Mouse (Mus musculus): ENCODE results near the gene Prrc2b. TPM values are rescaled to one million over a fixed set of nuclear protein-coding genes. Genes with fewer than 3 reads are reported as not detected.

Prrc2b gene
- polyA plus RNA-seq, 1 experiment: 43.5 TPM

DNA sequence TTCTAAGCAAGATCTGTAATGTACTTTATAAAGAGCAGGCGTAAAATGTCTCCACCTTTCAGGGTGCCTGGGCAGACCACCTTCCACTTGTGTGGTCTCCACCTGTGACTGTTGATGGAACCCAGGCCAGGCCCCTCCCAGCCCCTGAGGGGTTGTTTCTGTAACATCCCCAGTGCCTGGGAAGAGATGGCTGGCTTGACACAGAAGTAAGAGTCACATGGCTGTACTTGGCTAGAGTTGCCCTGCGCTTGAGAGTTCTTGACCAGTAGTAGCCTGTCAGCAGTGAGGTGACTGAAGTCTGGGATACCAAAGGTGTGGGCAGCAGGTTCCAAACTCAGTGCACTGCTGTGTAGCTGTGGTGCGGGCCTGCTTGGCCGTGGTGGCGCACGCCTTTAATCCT is 24.6 kb downstream of the Prrc2b start:
- Histone ChIP-seq H3K36me3 (ENCODE audit: control insufficient read depth, insufficient read depth, low read length) (no peaks in the 10 kb centered on the region), H3K27ac (ENCODE audit: insufficient read depth, low read depth, low read length) (peak overlapping the region; percentile 82), H3K4me3 (ENCODE audit: insufficient read depth, low read depth, low read length) (no peak overlapping the region), H3K4me1 (ENCODE audit: control insufficient read depth, insufficient read depth, low read length) (peaks cover 49% of the 10 kb centered on the region), H3K27me3 (replicated peaks; ENCODE audit: control insufficient read depth, insufficient read depth, low read length) (no peaks in the 10 kb centered on the region)
- DNase-seq: peak; percentile 62
- WGBS: 73% methylated on average over 6 of the region's 6 CpGs
- TF ChIP-seq CTCF (conservative IDR thresholded peaks at IDR 0.05; ENCODE audit: insufficient read depth, insufficient read length, low read depth, low read length): no peak
- no peak for TF ChIP-seq POLR2A (IDR thresholded peaks at IDR 0.05; ENCODE audit: low read depth, low read length)

DNA sequence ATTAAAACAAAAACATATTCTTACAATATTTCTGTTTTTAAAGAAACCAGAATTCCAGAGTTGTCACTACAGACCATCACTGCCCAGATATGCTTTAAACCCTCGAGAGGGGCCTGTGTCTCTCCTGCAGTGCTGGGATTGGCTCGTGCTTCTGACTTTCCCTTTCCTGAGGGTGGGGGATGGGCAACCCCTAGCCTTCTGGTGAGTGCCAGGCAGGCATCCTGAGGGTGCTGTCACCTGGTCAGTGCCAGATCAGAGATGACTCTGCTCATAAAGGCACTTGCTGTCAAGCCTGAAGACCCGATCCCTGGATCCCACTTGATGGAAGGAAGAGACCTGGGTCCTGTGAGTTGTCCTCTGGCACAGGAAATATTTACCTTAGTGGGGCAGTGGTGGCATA is 26.0 kb downstream of the Prrc2b start:
- DNase-seq: no peak
- H3K27me3 ChIP-seq (replicated peaks; ENCODE audit: control insufficient read depth, insufficient read depth, low read length): no peaks in the 10 kb centered on the region
- no peak overlapping the region for H3K4me3 ChIP-seq (ENCODE audit: insufficient read depth, low read depth, low read length)
- WGBS: 40% methylated on average over 3 of the region's 3 CpGs
- peaks cover 57% of the 10 kb centered on the region for H3K4me1 ChIP-seq (ENCODE audit: control insufficient read depth, insufficient read depth, low read length)
- H3K36me3 ChIP-seq (ENCODE audit: control insufficient read depth, insufficient read depth, low read length): no peaks in the 10 kb centered on the region
- TF ChIP-seq CTCF (conservative IDR thresholded peaks at IDR 0.05; ENCODE audit: insufficient read depth, insufficient read length, low read depth, low read length) (no peak), POLR2A (IDR thresholded peaks at IDR 0.05; ENCODE audit: low read depth, low read length) (no peak)
- no peak overlapping the region for H3K27ac ChIP-seq (ENCODE audit: insufficient read depth, low read depth, low read length)

DNA sequence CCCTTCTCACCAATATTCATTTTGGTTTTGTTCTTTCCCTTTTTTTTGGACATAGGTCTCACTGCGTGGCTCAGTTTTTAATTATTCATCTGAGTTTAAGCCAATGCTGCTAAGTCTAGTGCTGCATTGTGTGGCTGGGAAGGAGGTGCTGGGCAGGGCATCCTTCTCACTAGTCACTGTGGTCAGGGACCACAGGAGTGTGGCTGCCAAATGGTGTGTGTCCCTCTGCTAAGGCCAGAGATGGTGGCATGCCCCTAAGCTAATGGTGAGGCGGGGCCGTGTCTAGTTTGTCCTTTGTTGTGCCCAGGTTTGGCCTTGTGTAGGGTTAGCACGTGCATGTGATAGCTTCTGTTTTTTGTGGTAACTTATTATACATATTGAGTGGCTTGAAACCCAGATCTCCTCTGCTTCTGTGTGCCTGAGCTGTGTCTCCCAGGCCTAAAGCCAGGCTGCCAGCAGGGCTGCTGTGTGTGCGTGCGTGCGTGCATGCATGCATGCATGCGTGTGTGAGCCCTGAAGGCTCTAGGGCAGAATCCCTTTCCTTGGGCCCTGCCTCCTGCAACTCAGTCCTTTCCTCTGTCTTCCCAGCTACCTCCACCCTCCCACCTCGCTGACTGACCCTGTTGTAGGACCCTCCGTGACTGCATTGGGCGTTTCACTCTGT is 26.6 kb downstream of the Prrc2b start:
- TF ChIP-seq CTCF (conservative IDR thresholded peaks at IDR 0.05; ENCODE audit: insufficient read depth, insufficient read length, low read depth, low read length): no peak
- no peak for TF ChIP-seq POLR2A (IDR thresholded peaks at IDR 0.05; ENCODE audit: low read depth, low read length)
- WGBS: 49% methylated on average over 11 of the region's 11 CpGs
- DNase-seq: no peak
- H3K4me1 ChIP-seq (ENCODE audit: control insufficient read depth, insufficient read depth, low read length): peaks cover 63% of the 10 kb centered on the region
- no peak overlapping the region for H3K4me3 ChIP-seq (ENCODE audit: insufficient read depth, low read depth, low read length)
- H3K27me3 ChIP-seq (replicated peaks; ENCODE audit: control insufficient read depth, insufficient read depth, low read length): no peaks in the 10 kb centered on the region
- H3K27ac ChIP-seq (ENCODE audit: insufficient read depth, low read depth, low read length): no peak overlapping the region
- no peaks in the 10 kb centered on the region for H3K36me3 ChIP-seq (ENCODE audit: control insufficient read depth, insufficient read depth, low read length)

DNA sequence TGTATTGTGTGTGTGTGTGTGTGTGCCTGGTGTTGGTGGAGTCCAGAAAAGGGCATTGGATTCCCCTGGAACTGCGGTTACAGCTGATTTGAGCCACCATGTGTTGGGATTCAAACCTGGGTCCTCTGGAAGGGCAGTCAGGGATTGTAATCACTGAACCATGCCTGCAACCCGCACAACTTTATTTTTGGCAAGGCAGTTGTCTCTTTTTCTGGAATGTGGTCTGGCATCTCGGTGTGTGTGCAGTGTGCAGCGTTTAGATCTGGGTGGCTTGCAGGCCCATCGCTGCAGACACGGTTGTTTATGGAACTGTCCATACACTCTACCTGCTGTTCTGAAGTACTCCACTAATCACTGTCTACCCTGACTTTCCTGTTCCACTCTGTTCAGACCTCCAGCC is 28.5 kb downstream of the Prrc2b start:
- WGBS: 7% methylated on average over 6 of the region's 6 CpGs
- peak overlapping the region; percentile 29 for H3K27ac ChIP-seq (ENCODE audit: insufficient read depth, low read depth, low read length)
- H3K36me3 ChIP-seq (ENCODE audit: control insufficient read depth, insufficient read depth, low read length): no peaks in the 10 kb centered on the region
- H3K4me3 ChIP-seq (ENCODE audit: insufficient read depth, low read depth, low read length): no peak overlapping the region
- no peaks in the 10 kb centered on the region for H3K27me3 ChIP-seq (replicated peaks; ENCODE audit: control insufficient read depth, insufficient read depth, low read length)
- TF ChIP-seq POLR2A (IDR thresholded peaks at IDR 0.05; ENCODE audit: low read depth, low read length): no peak
- TF ChIP-seq CTCF (conservative IDR thresholded peaks at IDR 0.05; ENCODE audit: insufficient read depth, insufficient read length, low read depth, low read length): no peak
- DNase-seq: peak; percentile 64
- peaks cover 64% of the 10 kb centered on the region for H3K4me1 ChIP-seq (ENCODE audit: control insufficient read depth, insufficient read depth, low read length)

DNA sequence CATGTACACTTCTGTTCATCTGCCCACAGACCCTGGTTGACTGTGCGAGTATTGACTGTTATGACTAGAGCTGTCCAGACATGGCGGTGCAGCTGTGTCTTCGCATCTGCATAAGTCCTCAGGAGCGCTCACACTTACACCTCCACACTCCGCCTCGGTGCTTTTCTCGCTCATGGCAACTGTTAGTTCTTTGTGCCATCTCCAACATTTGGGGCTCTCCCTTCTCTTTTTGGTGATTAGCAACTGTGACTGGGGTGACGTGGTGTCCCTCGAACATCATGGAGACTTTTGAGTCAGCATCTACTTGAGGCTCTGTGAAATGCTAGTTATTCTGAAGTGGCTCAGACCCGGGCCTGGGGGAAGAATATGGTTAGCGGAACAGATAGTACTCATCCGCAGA is 29.2 kb downstream of the Prrc2b start:
- WGBS: 89% methylated on average over 12 of the region's 12 CpGs
- DNase-seq: no peak
- H3K4me1 ChIP-seq (ENCODE audit: control insufficient read depth, insufficient read depth, low read length): peaks cover 59% of the 10 kb centered on the region
- no peak overlapping the region for H3K27ac ChIP-seq (ENCODE audit: insufficient read depth, low read depth, low read length)
- TF ChIP-seq CTCF (conservative IDR thresholded peaks at IDR 0.05; ENCODE audit: insufficient read depth, insufficient read length, low read depth, low read length): no peak
- no peak for TF ChIP-seq POLR2A (IDR thresholded peaks at IDR 0.05; ENCODE audit: low read depth, low read length)
- no peaks in the 10 kb centered on the region for H3K36me3 ChIP-seq (ENCODE audit: control insufficient read depth, insufficient read depth, low read length)
- H3K27me3 ChIP-seq (replicated peaks; ENCODE audit: control insufficient read depth, insufficient read depth, low read length): no peaks in the 10 kb centered on the region
- H3K4me3 ChIP-seq (ENCODE audit: insufficient read depth, low read depth, low read length): no peak overlapping the region

DNA sequence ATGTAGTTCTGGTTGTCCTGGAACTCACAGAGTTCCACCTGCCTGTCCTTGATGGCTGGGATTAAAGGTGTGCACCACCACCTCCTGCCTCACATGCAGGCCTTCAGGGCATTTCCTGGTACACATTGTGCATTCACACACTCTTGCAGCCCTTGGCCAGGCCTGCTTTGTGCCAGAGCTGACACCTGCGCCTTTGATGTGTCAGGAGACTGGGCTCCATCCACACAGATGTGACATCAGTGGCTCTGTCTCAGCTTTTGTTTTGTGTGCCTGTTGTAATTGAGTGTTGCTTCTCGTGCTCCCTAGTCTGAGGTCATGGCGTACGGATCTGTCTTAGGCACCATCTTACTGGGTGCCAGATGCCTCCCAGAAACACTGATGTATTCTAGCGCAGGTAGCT is 30.5 kb downstream of the Prrc2b start:
- no peaks in the 10 kb centered on the region for H3K27me3 ChIP-seq (replicated peaks; ENCODE audit: control insufficient read depth, insufficient read depth, low read length)
- TF ChIP-seq CTCF (conservative IDR thresholded peaks at IDR 0.05; ENCODE audit: insufficient read depth, insufficient read length, low read depth, low read length) (no peak), POLR2A (IDR thresholded peaks at IDR 0.05; ENCODE audit: low read depth, low read length) (no peak)
- no peak for DNase-seq
- no peak overlapping the region for H3K4me3 ChIP-seq (ENCODE audit: insufficient read depth, low read depth, low read length)
- H3K4me1 ChIP-seq (ENCODE audit: control insufficient read depth, insufficient read depth, low read length): peaks cover 53% of the 10 kb centered on the region
- peak overlapping the region; percentile 13; the same call in 1 of the 2 replicates for H3K27ac ChIP-seq (ENCODE audit: insufficient read depth, low read depth, low read length)
- 69% methylated on average over 5 of the region's 5 CpGs for WGBS
- H3K36me3 ChIP-seq (ENCODE audit: control insufficient read depth, insufficient read depth, low read length): no peaks in the 10 kb centered on the region

DNA sequence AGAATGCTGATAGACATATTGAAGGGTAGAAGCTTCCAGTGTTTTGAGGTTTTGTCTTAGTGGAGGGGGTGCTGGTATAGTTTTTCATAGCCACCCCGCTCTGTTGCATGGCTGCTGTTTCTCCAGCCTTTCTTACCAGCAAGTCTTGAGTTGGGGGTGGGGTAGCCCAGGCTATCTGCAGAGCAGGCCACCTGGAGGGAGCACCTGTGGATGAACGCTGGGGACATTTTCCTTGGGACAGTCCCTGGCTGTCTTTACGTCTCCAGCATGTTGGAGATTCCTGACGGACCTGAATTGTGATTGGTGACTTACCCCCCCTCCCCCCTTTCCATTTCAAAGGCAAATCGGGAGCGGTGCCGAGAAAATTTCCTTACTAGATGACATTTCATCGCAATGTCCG is 31.2 kb downstream of the Prrc2b start:
- Histone ChIP-seq H3K27me3 (replicated peaks; ENCODE audit: control insufficient read depth, insufficient read depth, low read length) (no peaks in the 10 kb centered on the region), H3K4me1 (ENCODE audit: control insufficient read depth, insufficient read depth, low read length) (peaks cover 48% of the 10 kb centered on the region), H3K4me3 (ENCODE audit: insufficient read depth, low read depth, low read length) (no peak overlapping the region), H3K27ac (ENCODE audit: insufficient read depth, low read depth, low read length) (peak overlapping the region; percentile 34), H3K36me3 (ENCODE audit: control insufficient read depth, insufficient read depth, low read length) (no peaks in the 10 kb centered on the region)
- no peak for DNase-seq
- WGBS: 64% methylated on average over 9 of the region's 9 CpGs
- TF ChIP-seq CTCF (conservative IDR thresholded peaks at IDR 0.05; ENCODE audit: insufficient read depth, insufficient read length, low read depth, low read length) (no peak), POLR2A (IDR thresholded peaks at IDR 0.05; ENCODE audit: low read depth, low read length) (no peak)

All from kidney, adult 2 months (tissue).